Mouse (Mus musculus) C2C12 (cell line): ENCODE measurements around the gene Ttc30a2.

ENCODE experiments used
- CEBPB ChIP-seq: IDR thresholded peaks from one replicate; pipeline ENCODE4 v1.6.1; 2011; ENCODE audit warnings: low read depth, mild to moderate bottlenecking, control low read depth, moderate library complexity
- CTCF ChIP-seq: IDR thresholded peaks from one replicate; pipeline ENCODE4 v1.5.1; 2011; ENCODE audit not compliant: control insufficient read depth, insufficient read depth, insufficient read length
- FOSL1 ChIP-seq: IDR thresholded peaks from one replicate; pipeline ENCODE4 v1.8.0; 2011; ENCODE audit warnings: mild to moderate bottlenecking, low read length; ENCODE audit not compliant: poor library complexity, insufficient read depth, severe bottlenecking
- MAX ChIP-seq: IDR thresholded peaks from one replicate; pipeline ENCODE4 v1.6.1; 2011; ENCODE audit warnings: mild to moderate bottlenecking, control low read depth
- MYOD1 ChIP-seq: IDR thresholded peaks from one replicate; pipeline ENCODE4 v1.6.1; 2011; ENCODE audit warnings: low read depth; ENCODE audit not compliant: control insufficient read depth, insufficient read length
- MYOG ChIP-seq: IDR thresholded peaks from one replicate; pipeline ENCODE4 v1.6.1; 2011; ENCODE audit not compliant: control insufficient read depth, insufficient read length; ENCODE audit errors: extremely low read depth
- USF1 ChIP-seq: IDR thresholded peaks from one replicate; pipeline ENCODE4 v1.6.1; 2011; ENCODE audit warnings: low read depth, mild to moderate bottlenecking, control low read depth, moderate library complexity

GRCm38 (mm10) chr2:75997726-75998125, 19.8 kb upstream of the Ttc30a2 start:
- TF ChIP-seq CTCF, result no peak
- no peak for TF ChIP-seq MAX
- no peak for TF ChIP-seq USF1
- TF ChIP-seq MYOG, result no peak
- TF ChIP-seq CEBPB, result no peak
- TF ChIP-seq FOSL1, result no peak
- TF ChIP-seq MYOD1, result no peak
